25 mouse cellular contexts compared by ENCODE assay signal in genomic region chr19:21549713-21550112, GRCm38 (mm10).
"Had no signal": no experiment of that assay in that cellular context is flagged by ENCODE, and none has a peak within 500 bp of the region (broad histone marks: within the 10 kb centered on the region; RNA-seq: fewer than 3 reads in every experiment).

No protein-coding gene starts in this region.

- H3K36me3 ChIP-seq: heart, embryonic 10.5 days; heart, embryonic 12.5 days; hindbrain, embryonic 10.5 days; hindbrain, embryonic 12.5 days; intestine, embryonic 15.5 days; limb, embryonic 10.5 days; limb, embryonic 12.5 days; liver, embryonic 13.5 days had no signal

- H3K27me3 ChIP-seq: heart, embryonic 12.5 days; hindbrain, embryonic 12.5 days; intestine, embryonic 15.5 days; limb, embryonic 12.5 days; liver, embryonic 13.5 days had no signal

- H3K27ac ChIP-seq: gastrocnemius, adult 2 months; heart, embryonic 10.5 days; hindbrain, embryonic 10.5 days; hindbrain, embryonic 12.5 days; hindbrain, embryonic 14.5 days; intestine, embryonic 15.5 days; layer of hippocampus, adult 2 months; left cerebral cortex, adult 2 months; limb, embryonic 10.5 days; limb, embryonic 12.5 days; liver, embryonic 13.5 days had no signal

- H3K9ac ChIP-seq: heart, embryonic 12.5 days; hindbrain, embryonic 12.5 days; hindbrain, embryonic 14.5 days; intestine, embryonic 15.5 days; limb, embryonic 12.5 days; liver, embryonic 13.5 days had no signal

- H3K4me1 ChIP-seq: heart, embryonic 10.5 days; heart, embryonic 12.5 days; hindbrain, embryonic 10.5 days; hindbrain, embryonic 12.5 days; intestine, embryonic 15.5 days; limb, embryonic 10.5 days; limb, embryonic 12.5 days; liver, embryonic 13.5 days had no signal

- H3K4me2 ChIP-seq: heart, embryonic 12.5 days; hindbrain, embryonic 12.5 days; hindbrain, embryonic 14.5 days; intestine, embryonic 15.5 days; limb, embryonic 12.5 days; liver, embryonic 11.5 days; liver, embryonic 13.5 days had no signal

- DNase-seq: gastrocnemius, adult 2 months; gastrocnemius, postnatal 10 days; gastrocnemius, postnatal 25 days; heart, adult 18-20 months; heart, postnatal 4 days; kidney, adult 18-20 months; kidney, adult 8-10 months; kidney, postnatal 10 days; kidney, postnatal 25 days; kidney, postnatal 4 days; liver; liver, embryonic 13.5 days had no signal

- H3K4me3 ChIP-seq: gastrocnemius, adult 2 months; heart, embryonic 10.5 days; heart, embryonic 12.5 days; hindbrain, embryonic 10.5 days; hindbrain, embryonic 12.5 days; intestine, embryonic 15.5 days; layer of hippocampus, adult 2 months; left cerebral cortex, adult 2 months; limb, embryonic 10.5 days; limb, embryonic 12.5 days; liver, embryonic 13.5 days had no signal

- H3K9me3 ChIP-seq: heart, embryonic 10.5 days; heart, embryonic 12.5 days; hindbrain, embryonic 10.5 days; hindbrain, embryonic 12.5 days; intestine, embryonic 15.5 days; limb, embryonic 10.5 days; limb, embryonic 12.5 days; liver, embryonic 13.5 days had no signal

- ATAC-seq: hindbrain, embryonic 16.5 days; intestine, embryonic 15.5 days; intestine, postnatal 0 days had no signal
